Mouse (Mus musculus) heart, postnatal 0 days (tissue): Measurements from ENCODE around the gene Ehmt2. TPM values are rescaled to one million over a fixed set of nuclear protein-coding genes. Genes with fewer than 3 reads are reported as not detected.
A peak's percentile ranks its signal among the peaks of the same experiment; 100 is the strongest.

Experiments
- ATAC-seq: fragments of 200-750 bp; cut with Nextera tagmentation; 2 replicates; pipeline ENCODE4 v1.8.0; 2017; ENCODE audit warnings: low read depth, moderate number of reproducible peaks, moderate library complexity; ENCODE audit not compliant: insufficient read depth
- DNase-seq: peaks from one replicate; pipeline ENCODE4 v3.0.0-alpha.2; 2016; ENCODE audit warnings: low spot score
- H3K27ac ChIP-seq: fragments of 300-500 bp; sonication (generic); 2 replicates; pipeline ENCODE4 v1.5.1; 2014; ENCODE audit warnings: low read depth, mild to moderate bottlenecking
- H3K27me3 ChIP-seq: fragments of 300-500 bp; sonication (generic); 2 replicates; pipeline ENCODE4 v1.6.1; 2014; ENCODE audit warnings: low read length, mixed read lengths; ENCODE audit not compliant: control insufficient read depth, insufficient read depth
- H3K36me3 ChIP-seq: fragments of 300-500 bp; sonication (generic); replicated peaks from 2 replicates; pipeline ENCODE4 v1.6.1; 2014; ENCODE audit warnings: low read length, mixed read lengths; ENCODE audit not compliant: control insufficient read depth, insufficient read depth
- H3K4me1 ChIP-seq: fragments of 300-500 bp; sonication (generic); 2 replicates; pipeline ENCODE4 v1.6.1; 2014; ENCODE audit warnings: antibody characterized with exemption; ENCODE audit not compliant: control insufficient read depth, insufficient read depth
- H3K4me2 ChIP-seq: fragments of 300-500 bp; sonication (generic); 2 replicates; pipeline ENCODE4 v1.6.1; 2014; ENCODE audit warnings: low read depth, mild to moderate bottlenecking, low read length, moderate library complexity
- H3K4me3 ChIP-seq: fragments of 300-500 bp; sonication (generic); 2 replicates; pipeline ENCODE4 v1.5.1; 2014; ENCODE audit warnings: low read depth, low read length
- H3K9ac ChIP-seq: fragments of 300-500 bp; sonication (generic); replicated peaks from 2 replicates; pipeline ENCODE4 v1.6.1; 2014; ENCODE audit warnings: low read depth, low read length, mixed read lengths
- H3K9me3 ChIP-seq: fragments of 300-500 bp; sonication (generic); replicated peaks from 2 replicates; pipeline ENCODE4 v1.6.1; 2016; ENCODE audit warnings: low read length; ENCODE audit not compliant: control insufficient read depth
- CTCF ChIP-seq: IDR thresholded peaks from 2 replicates; pipeline ENCODE4 v1.5.1; 2016; ENCODE audit warnings: antibody characterized with exemption, control low read depth, low read depth
- EP300 ChIP-seq: IDR thresholded peaks from 2 replicates; pipeline ENCODE4 v1.6.1; 2016; ENCODE audit warnings: antibody characterized with exemption, low read depth
- WGBS: fragments of 180-500 bp; shearing (Covaris S2); extraction: QIAGEN DNeasy Blood & Tissue Kit; methylation state at CpG from one replicate; pipeline ENCODE4 v1.1.7; 2014; 5-methylcytosine and 5-hydroxymethylcytosine counted together
- polyA plus RNA-seq: library from polyadenylated mRNA; unstranded; fragments of >200 nt; fragmentation: Nextera tagmentation; extraction: Ambion mirVana; gene quantifications from 2 replicates; pipeline ENCODE4 v1.2.1, GENCODE M21; 2015
- total RNA-seq: library from RNA; depleted of rRNA; stranded (reverse); fragments of >200 nt; gene quantifications from 2 replicates; pipeline ENCODE4 v1.2.3, GENCODE M21; 2014; ENCODE audit warnings: low replicate concordance; rRNA removed

The Ehmt2 gene
- total RNA-seq (80.3 and 95.8 TPM in 2 replicates), polyA plus RNA-seq (17.5 and 17.6 TPM in 2 replicates)

DNA sequence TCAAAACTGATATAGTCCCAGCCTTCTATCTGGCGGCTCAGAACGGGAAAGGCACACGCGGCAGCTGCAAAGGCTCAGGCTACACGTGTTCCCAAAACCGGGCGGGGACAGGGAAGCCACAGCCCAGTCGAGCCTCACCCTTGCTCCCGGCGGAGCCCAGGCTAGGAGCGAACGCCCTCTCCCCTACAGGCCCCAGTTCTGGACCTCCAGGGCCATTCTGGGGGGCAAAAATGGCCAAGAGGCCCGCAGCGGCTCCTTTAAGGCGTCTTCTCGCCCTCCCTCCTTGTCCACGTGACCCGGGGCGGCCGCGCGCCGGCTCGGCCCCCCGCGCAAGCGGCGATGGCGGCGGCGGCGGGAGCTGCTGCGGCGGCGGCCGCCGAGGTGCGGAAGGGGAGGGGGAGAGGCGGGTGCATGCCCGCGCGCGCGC is at the start of gene Ehmt2, which contains the start of gene C2:
Ehmt2 (plus strand) TSS at position 310 of the 427 bp plus-strand sequence.
C2 (minus strand) TSS at position 106 of the 427 bp plus-strand sequence.
- TF ChIP-seq EP300 (no peak), CTCF (no peak)
- peak within 1 kb of the TSS; percentile 97 for H3K4me3 ChIP-seq
- H3K9ac ChIP-seq: peak within 1 kb of the TSS; percentile 93
- WGBS: 0% methylated on average over 18 of the region's 44 CpGs
- peak within 1 kb of the TSS; percentile 97 for H3K27ac ChIP-seq
- H3K9me3 ChIP-seq: no peaks in the 10 kb centered on the region
- no peaks in the 10 kb centered on the region for H3K27me3 ChIP-seq
- H3K36me3 ChIP-seq: peaks cover 18% of the 10 kb centered on the region
- H3K4me1 ChIP-seq: peaks cover 21% of the 10 kb centered on the region
- ATAC-seq (peak; percentile 39), DNase-seq (peak; percentile 75)
- peak within 1 kb of the TSS; percentile 81 for H3K4me2 ChIP-seq

GRCm38 (mm10) chr17:34849722-34850516 is 48.4 kb upstream of the Ehmt2 start, which contains the start of the genes Skiv2l and Nelfe:
Gene Skiv2l, minus strand, starts transcription at chr17:34850210.
Gene Nelfe, plus strand, starts transcription at chr17:34850391.
- peak; percentile 96 for DNase-seq
- Histone ChIP-seq H3K9ac (peak within 1 kb of the TSS; percentile 75), H3K4me2 (peak within 1 kb of the TSS; percentile 96), H3K27ac (peak within 1 kb of the TSS; percentile 40; the same call in 1 of the 2 replicates), H3K4me3 (peak within 1 kb of the TSS; percentile 84), H3K9me3 (no peaks in the 10 kb centered on the region), H3K4me1 (peaks cover 13% of the 10 kb centered on the region), H3K27me3 (no peaks in the 10 kb centered on the region), H3K36me3 (peaks cover 52% of the 10 kb centered on the region)
- WGBS: under 1% methylated on average over 62 of the region's 65 CpGs
- TF ChIP-seq EP300 (peak; percentile 19; the same call in 1 of the 2 replicates), CTCF (no peak)
- peak; percentile 98 for ATAC-seq

- Histone ChIP-seq H3K27ac (peak overlapping the region; percentile 40; the same call in 1 of the 2 replicates), H3K36me3 (peaks cover 45% of the 10 kb centered on the region), H3K9ac (peak overlapping the region; percentile 75), H3K4me2 (peak overlapping the region; percentile 96), H3K27me3 (no peaks in the 10 kb centered on the region), H3K4me1 (peaks cover 13% of the 10 kb centered on the region), H3K4me3 (peak overlapping the region; percentile 84), H3K9me3 (no peaks in the 10 kb centered on the region)
- WGBS: under 1% methylated on average over 25 of the region's 25 CpGs
- TF ChIP-seq EP300 (no peak), CTCF (no peak)
- DNase-seq (no peak), ATAC-seq (no peak; the same call in 1 of the 2 replicates)
Observed at GRCm38 (mm10) chr17:34850517-34851125, 47.6 kb upstream of the Ehmt2 start.

DNA sequence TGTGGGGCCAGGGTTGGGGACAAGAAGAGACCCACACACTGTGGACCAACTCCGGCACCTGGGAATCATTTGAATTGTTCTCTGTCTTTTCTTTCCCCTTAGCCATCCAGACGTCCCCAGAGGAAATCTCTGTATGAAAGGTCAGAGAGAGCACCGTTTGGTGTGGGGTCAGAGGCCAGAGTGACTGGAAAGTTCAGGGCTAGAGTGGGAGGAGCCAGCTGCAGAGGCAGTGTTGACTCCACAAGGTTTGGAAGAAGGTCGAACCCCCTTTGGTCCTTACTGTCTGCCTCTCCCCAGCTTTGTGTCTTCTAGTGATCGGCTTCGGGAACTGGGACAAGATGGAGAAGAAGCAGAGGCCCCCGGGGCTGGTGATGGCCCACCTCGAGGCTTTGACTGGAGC is 44.8 kb upstream of the Ehmt2 start:
- no peak overlapping the region for H3K9ac ChIP-seq
- 76% methylated on average over 8 of the region's 8 CpGs for WGBS
- H3K36me3 ChIP-seq: peaks cover 24% of the 10 kb centered on the region
- no peak overlapping the region for H3K4me2 ChIP-seq
- peaks cover 13% of the 10 kb centered on the region for H3K4me1 ChIP-seq
- DNase-seq: no peak
- H3K9me3 ChIP-seq: no peaks in the 10 kb centered on the region
- no peak for ATAC-seq
- TF ChIP-seq CTCF: no peak
- TF ChIP-seq EP300: no peak
- no peaks in the 10 kb centered on the region for H3K27me3 ChIP-seq
- no peak overlapping the region for H3K27ac ChIP-seq
- H3K4me3 ChIP-seq: no peak overlapping the region

DNA sequence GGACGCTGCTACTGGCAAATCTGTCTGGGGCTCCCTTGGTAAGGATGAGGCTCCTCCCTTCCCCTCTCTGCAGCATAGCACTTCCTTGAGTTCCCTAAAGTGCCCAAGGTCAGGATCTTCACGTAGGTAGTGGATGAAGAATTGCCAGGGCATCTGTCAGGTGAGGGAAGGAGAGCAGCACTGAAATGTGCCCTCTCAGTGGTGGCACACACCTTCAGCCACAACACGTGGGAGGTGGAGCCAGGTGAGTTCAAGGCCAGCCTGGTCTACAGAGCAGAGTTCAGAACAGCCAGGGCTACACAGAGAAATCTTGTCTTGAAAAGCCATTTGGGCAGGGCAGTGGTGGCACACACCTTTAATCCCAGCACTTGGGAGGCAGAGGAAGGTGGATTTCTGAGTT is 43.5 kb upstream of the Ehmt2 start:
- WGBS: 73% methylated on average over 3 of the region's 3 CpGs
- ATAC-seq: no peak
- no peaks in the 10 kb centered on the region for H3K27me3 ChIP-seq
- peaks cover 24% of the 10 kb centered on the region for H3K36me3 ChIP-seq
- no peaks in the 10 kb centered on the region for H3K9me3 ChIP-seq
- no peak for TF ChIP-seq CTCF
- no peak overlapping the region for H3K4me2 ChIP-seq
- H3K9ac ChIP-seq: no peak overlapping the region
- H3K27ac ChIP-seq: no peak overlapping the region
- no peak for DNase-seq
- peaks cover 8% of the 10 kb centered on the region for H3K4me1 ChIP-seq
- no peak overlapping the region for H3K4me3 ChIP-seq
